Mouse (Mus musculus) embryonic facial prominence, embryonic 10.5 days (tissue): ENCODE data around the gene Pmpcb. TPM values are rescaled to one million over a fixed set of nuclear protein-coding genes. Genes with fewer than 3 reads are reported as not detected.
"Not testable (repeated sequence)": the region's sequence is repeated elsewhere in the genome, so short reads cannot be mapped to it uniquely, and the experiment has no call there.

Source experiments
- DNase-seq: peaks from one replicate; pipeline ENCODE4 v3.0.0-alpha.2; 2017; ENCODE audit warnings: low spot score
- H3K27ac ChIP-seq: fragments of 300-500 bp; sonication (generic); replicated peaks from 2 replicates; pipeline ENCODE4 v1.5.1; 2016; ENCODE audit warnings: mild to moderate bottlenecking
- H3K27me3 ChIP-seq: fragments of 300-500 bp; sonication (generic); replicated peaks from 2 replicates; pipeline ENCODE4 v1.6.1; 2016; ENCODE audit warnings: low read depth, mild to moderate bottlenecking; ENCODE audit not compliant: poor library complexity, severe bottlenecking
- H3K36me3 ChIP-seq: fragments of 300-500 bp; sonication (generic); replicated peaks from 2 replicates; pipeline ENCODE4 v1.6.1; 2016; ENCODE audit warnings: mild to moderate bottlenecking, moderate library complexity
- H3K4me1 ChIP-seq: fragments of 300-500 bp; sonication (generic); 2 replicates; pipeline ENCODE4 v1.6.1; 2016
- H3K4me3 ChIP-seq: fragments of 300-500 bp; sonication (generic); 2 replicates; pipeline ENCODE4 v1.5.1; 2016; ENCODE audit warnings: mild to moderate bottlenecking, moderate library complexity
- H3K9me3 ChIP-seq: fragments of 300-500 bp; sonication (generic); 2 replicates; pipeline ENCODE4 v1.6.1; 2016; ENCODE audit warnings: mild to moderate bottlenecking
- WGBS: fragments of 180-500 bp; shearing (Covaris S2); methylation state at CpG from one replicate; pipeline ENCODE4 v1.1.7; 2016; 5-methylcytosine and 5-hydroxymethylcytosine counted together
- polyA plus RNA-seq: library from polyadenylated mRNA; unstranded; fragments of >200 nt; fragmentation: Nextera tagmentation; extraction: Ambion mirVana; gene quantifications from 2 replicates; pipeline ENCODE4 v1.2.1, GENCODE M21; 2016

The Pmpcb gene
- polyA plus RNA-seq, 1 experiment from 2014 or later: 78.0 TPM

DNA sequence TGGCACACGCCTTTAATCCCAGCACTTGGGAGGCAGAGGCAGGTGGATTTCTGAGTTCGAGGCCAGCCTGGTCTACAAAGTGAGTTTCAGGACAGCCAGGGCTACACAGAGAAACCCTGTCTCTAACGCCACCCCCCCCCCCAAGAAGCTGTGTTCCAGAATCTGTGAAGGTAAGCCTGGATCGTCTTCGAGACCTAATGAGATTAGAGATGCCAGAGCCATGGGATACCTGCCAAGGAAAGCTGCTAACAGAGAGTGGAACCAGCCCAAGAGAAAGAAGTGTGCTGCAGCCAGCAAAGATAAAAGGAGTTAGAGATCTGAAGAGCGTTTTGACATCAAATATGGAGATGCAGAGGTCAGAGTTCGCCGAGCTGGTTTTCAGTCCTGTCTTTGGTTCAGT lies 28.9 kb upstream of the Pmpcb start:
- H3K36me3 ChIP-seq, H3K27ac ChIP-seq, H3K9me3 ChIP-seq, DNase-seq, H3K27me3 ChIP-seq, H3K4me3 ChIP-seq, H3K4me1 ChIP-seq: not testable (repeated sequence)
- 90% methylated on average over 8 of the region's 8 CpGs for WGBS

DNA sequence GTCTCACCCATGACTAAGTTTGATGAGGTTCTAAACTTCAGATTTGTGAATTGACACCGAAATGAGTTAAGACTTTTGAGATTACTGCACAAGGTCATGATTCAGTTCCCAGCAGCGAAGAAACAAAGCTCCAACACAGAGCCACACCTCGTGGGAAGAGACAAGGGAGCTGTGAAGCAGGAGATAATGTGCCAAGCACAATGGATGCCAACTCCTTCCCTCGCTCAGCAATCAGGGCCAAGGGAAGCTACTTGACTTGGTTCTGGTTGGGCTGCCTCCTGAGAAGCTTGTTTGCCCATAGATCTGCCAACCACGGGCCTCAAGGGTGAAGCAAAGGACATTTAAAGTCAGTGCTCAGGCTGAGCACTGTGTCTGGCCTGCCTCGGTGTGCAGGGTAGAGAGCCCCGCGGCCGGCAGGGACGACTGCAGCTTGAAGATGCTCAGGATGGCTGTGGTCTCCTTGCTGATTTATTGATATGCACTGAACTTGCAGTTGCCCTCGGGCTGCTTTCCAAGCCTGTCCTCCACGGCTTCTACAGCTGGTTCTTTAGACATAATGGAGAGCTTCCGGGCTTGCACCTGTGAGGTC lies 24.7 kb upstream of the Pmpcb start:
- 79% methylated on average over 13 of the region's 13 CpGs for WGBS
- H3K27ac ChIP-seq: no peak overlapping the region

DNA sequence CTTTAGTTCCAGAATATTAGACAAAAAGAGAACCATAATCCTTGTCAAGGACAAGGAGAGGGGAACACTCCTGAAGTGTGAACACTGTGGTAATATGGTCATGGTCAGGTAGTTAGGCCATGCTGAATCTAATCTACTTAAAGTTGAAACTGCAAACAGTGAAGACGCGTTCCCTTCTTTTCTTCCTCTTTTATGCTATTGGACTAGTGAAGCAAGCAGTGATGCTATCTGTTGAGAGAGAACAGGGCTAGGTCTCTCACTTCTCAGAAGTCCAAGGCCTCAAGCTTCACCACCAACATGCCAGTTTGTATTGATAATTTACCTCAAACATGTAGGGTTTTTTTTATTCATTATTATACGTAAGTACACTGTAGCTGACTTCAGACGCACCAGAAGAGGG lies 22.5 kb upstream of the Pmpcb start:
- H3K27ac ChIP-seq: no peak overlapping the region
- no peak overlapping the region for H3K4me3 ChIP-seq
- no peak for DNase-seq
- 91% methylated on average over 4 of the region's 4 CpGs for WGBS
- H3K9me3 ChIP-seq: no peaks in the 10 kb centered on the region
- no peaks in the 10 kb centered on the region for H3K27me3 ChIP-seq
- no peaks in the 10 kb centered on the region for H3K36me3 ChIP-seq
- no peaks in the 10 kb centered on the region for H3K4me1 ChIP-seq

More for the DNA sequence above, 24.7 kb upstream of the Pmpcb start:
- DNase-seq: no peak
- 0 out of 2 replicates have a peak, but pooled peaks cover 4% of the 10 kb centered on the region for H3K9me3 ChIP-seq
- H3K36me3 ChIP-seq: no peaks in the 10 kb centered on the region
- H3K4me3 ChIP-seq: no peak overlapping the region
- no peaks in the 10 kb centered on the region for H3K27me3 ChIP-seq
- H3K4me1 ChIP-seq: no peaks in the 10 kb centered on the region

DNA sequence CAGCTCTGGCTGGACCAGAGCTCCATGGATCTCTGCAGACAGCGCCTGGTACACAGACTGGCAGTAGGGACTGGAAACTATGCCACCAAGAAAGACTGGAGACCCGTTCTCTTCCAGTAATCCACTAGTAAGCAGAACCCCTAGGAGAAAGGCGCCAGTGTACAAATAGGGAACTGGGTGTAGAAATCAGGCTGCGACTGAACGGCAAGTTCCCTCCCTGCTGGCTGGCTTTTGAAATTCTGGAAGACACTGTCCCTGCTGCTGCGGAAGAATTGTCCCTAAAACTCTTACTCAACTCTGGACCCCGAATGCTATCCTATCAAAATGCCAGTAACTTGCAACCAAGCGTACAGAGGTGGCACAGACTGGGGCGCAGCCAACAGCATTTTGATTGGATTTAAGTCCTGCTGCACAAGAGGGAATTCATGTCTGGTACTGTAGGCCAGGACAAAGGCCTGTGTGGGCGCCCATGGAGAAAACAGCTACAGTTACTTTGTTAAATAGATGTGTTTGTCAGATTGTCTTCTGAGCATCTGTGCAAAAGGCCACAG lies 19.7 kb upstream of the Pmpcb start:
- no peak overlapping the region for H3K4me3 ChIP-seq
- H3K9me3 ChIP-seq: no peaks in the 10 kb centered on the region
- no peaks in the 10 kb centered on the region for H3K4me1 ChIP-seq
- no peak for DNase-seq
- no peaks in the 10 kb centered on the region for H3K27me3 ChIP-seq
- H3K36me3 ChIP-seq: no peaks in the 10 kb centered on the region
- 87% methylated on average over 10 of the region's 10 CpGs for WGBS
- no peak overlapping the region for H3K27ac ChIP-seq

DNA sequence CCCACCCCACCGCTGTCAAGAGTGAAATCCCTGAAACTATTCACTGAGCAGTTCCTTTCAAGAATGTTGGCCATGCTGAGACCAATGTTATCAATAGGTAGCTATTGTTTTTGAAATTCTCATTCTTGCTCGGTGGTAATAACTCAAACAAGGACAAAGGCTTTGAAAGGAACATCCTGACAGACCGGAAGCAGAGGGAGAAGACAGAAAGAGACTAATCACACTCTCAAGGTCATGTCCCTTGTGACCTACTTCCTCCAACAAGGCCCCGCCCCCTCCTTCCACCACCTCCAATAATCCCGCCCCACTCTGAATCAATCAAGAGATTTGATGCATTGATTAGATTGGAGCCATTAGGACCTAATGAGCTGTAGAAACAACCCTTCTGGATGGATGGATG lies 18.4 kb upstream of the Pmpcb start:
- H3K27me3 ChIP-seq: no peaks in the 10 kb centered on the region
- no peaks in the 10 kb centered on the region for H3K4me1 ChIP-seq
- H3K9me3 ChIP-seq: no peaks in the 10 kb centered on the region
- H3K36me3 ChIP-seq: no peaks in the 10 kb centered on the region
- no peak for DNase-seq
- WGBS: 85% methylated on average over 5 of the region's 5 CpGs
- no peak overlapping the region for H3K4me3 ChIP-seq
- H3K27ac ChIP-seq: no peak overlapping the region

DNA sequence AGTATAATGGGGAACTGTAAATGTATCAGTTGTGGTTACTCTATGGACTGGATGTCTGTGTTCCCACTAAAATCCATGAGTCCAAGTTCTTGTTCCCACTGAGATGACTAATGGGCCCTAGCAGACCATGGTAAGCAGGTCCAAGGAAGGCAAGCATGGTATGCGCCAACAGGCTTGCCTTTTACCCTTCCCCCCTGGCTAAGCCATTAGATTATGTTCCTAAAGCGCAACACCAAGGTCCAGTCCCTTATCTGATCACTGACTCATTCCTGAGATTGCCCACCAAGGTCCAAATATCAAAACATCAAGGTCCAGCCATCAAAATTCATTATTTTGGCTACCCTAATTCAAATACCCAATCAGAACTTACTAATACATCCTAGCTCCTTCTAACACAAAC lies 17.7 kb upstream of the Pmpcb start:
- H3K4me3 ChIP-seq: no peak overlapping the region
- 85% methylated on average over 2 of the region's 2 CpGs for WGBS
- H3K27ac ChIP-seq: no peak overlapping the region
- no peaks in the 10 kb centered on the region for H3K36me3 ChIP-seq
- H3K9me3 ChIP-seq: no peaks in the 10 kb centered on the region
- DNase-seq: no peak
- H3K4me1 ChIP-seq: no peaks in the 10 kb centered on the region
- no peaks in the 10 kb centered on the region for H3K27me3 ChIP-seq

DNA sequence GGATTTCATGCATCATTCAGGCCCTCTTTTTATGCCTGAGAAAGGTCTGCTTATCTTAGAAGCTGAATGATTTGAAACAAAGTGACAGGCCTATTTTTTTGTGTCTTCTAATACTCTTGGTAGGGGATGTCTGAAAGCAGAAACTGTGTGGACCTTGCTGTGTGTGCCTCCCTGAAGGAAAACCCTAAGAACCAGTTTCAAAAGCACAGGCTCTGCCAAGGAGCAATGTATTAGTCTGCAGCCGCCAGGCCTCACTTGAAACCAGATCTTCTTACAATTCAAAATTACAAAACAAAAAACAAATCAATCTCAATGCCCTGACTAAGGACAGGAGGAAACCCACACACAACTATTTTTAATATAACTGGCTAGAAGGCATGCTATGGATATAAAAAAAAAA lies 12.5 kb upstream of the Pmpcb start:
- H3K9me3 ChIP-seq: no peaks in the 10 kb centered on the region
- 58% methylated on average over 1 of the region's 1 CpGs for WGBS
- peak overlapping the region; percentile 65 for H3K27ac ChIP-seq
- DNase-seq: no peak
- H3K4me1 ChIP-seq: no peaks in the 10 kb centered on the region
- H3K27me3 ChIP-seq: no peaks in the 10 kb centered on the region
- H3K36me3 ChIP-seq: no peaks in the 10 kb centered on the region
- no peak overlapping the region for H3K4me3 ChIP-seq

DNA sequence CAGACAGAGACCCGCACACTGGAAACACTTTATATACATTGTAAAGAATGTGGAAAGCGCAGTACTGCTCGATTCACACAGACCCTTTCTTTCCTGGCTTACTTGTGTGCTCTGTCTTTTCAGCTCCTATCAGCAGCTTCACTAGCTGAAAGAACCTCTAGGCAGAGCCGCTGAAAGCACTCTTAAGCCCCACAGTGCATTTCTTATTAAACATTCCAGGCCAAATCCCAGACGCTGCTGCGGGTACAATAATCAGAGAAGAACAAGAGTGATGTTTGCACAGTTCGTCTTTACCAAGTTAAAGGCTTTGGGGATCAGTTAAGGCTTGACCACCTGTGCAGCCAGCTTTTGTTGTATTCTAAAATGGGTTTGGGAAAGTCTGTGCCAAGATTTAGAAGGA lies 12.1 kb upstream of the Pmpcb start:
- 58% methylated on average over 7 of the region's 7 CpGs for WGBS
- no peak overlapping the region for H3K4me3 ChIP-seq
- DNase-seq: no peak
- no peaks in the 10 kb centered on the region for H3K36me3 ChIP-seq
- H3K27ac ChIP-seq: no peak overlapping the region; the same call in 1 of the 2 replicates
- no peaks in the 10 kb centered on the region for H3K27me3 ChIP-seq
- H3K4me1 ChIP-seq: no peaks in the 10 kb centered on the region
- no peaks in the 10 kb centered on the region for H3K9me3 ChIP-seq

DNA sequence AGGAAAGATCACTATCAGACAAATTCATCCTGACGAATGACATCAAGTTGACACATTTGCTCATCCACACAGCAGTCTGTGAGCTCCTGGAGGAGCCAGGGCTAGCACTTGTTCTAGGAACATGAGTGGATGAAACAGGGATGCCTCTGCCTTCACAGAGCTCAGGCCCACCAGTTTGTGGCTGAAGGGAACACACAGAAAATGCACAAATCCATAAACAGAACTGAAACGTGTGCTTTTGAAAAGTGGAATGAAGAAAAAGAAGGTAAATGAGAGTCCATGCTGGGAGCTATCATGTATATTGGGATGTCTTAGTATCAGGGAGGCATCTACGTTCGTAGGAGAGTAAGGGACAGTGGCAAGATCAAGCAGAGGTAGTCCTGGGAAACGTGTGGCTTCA lies 7.8 kb upstream of the Pmpcb start:
- H3K36me3 ChIP-seq: no peaks in the 10 kb centered on the region
- no peaks in the 10 kb centered on the region for H3K27me3 ChIP-seq
- peaks cover 16% of the 10 kb centered on the region for H3K4me1 ChIP-seq
- H3K4me3 ChIP-seq: no peak overlapping the region
- DNase-seq: no peak
- no peak overlapping the region for H3K27ac ChIP-seq
- WGBS: 82% methylated on average over 5 of the region's 5 CpGs
- H3K9me3 ChIP-seq: no peaks in the 10 kb centered on the region

DNA sequence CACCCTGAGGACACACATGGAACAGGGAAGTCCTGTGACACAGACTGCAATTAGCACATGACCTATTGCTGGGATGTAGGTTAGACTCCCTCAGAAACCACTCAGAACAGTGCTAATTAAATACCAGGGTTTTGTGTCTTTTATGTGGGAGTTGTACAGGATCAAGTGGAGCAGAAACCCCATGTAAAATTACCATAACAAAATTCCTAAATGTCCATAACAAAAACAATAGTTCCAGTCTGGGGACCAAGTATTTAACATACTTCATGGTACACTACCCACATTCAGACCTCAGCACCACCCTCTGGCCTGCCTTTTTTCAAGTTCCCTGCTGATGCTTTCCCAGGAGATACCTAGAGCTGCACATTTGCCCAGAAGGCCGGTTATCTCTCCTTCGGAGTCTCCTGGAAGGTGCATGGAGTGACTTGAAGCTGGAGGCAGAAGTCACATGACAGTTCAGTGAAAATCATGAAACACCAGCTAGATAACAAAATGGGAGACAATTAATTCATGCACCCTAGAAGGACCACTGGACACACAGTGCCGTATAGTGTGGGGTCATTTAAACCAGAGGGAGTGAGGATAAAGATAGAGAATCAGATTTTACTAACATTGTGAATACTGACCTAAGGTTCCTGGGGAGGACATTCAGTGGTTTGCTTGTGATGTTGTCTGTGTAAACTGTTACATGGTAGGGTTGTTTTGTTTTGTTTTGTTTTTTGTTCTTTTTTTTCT lies 4.6 kb upstream of the Pmpcb start:
- H3K36me3 ChIP-seq: no peaks in the 10 kb centered on the region
- H3K9me3 ChIP-seq: no peaks in the 10 kb centered on the region
- peaks cover 16% of the 10 kb centered on the region for H3K4me1 ChIP-seq
- no peak for DNase-seq
- H3K27me3 ChIP-seq: no peaks in the 10 kb centered on the region
- WGBS: 73% methylated on average over 3 of the region's 3 CpGs
- peak overlapping the region; percentile 83 for H3K27ac ChIP-seq
- no peak overlapping the region for H3K4me3 ChIP-seq

DNA sequence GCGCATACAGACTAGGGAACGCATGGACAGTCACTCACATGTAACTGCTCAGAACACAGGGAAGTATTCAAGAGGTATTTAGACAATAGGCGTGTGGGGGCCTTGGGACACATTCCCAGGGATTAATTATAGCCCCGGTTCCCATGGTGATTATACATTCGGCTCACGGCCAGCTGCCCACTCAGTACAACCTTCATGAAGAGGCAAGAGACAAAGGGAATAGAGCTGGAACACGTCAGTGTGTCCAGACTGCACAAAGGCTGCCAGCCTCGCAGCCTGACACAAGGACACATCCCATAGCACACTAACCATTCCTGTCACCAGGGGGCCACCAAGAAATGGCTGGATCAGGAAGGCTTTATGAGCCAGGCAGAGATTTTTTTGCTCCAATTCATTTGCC lies 4.0 kb upstream of the Pmpcb start:
- peak overlapping the region; percentile 83 for H3K27ac ChIP-seq
- DNase-seq: peak; percentile 66
- H3K9me3 ChIP-seq: no peaks in the 10 kb centered on the region
- no peak overlapping the region for H3K4me3 ChIP-seq
- H3K27me3 ChIP-seq: no peaks in the 10 kb centered on the region
- peaks cover 20% of the 10 kb centered on the region for H3K4me1 ChIP-seq
- H3K36me3 ChIP-seq: no peaks in the 10 kb centered on the region
- WGBS: 40% methylated on average over 8 of the region's 8 CpGs

DNA sequence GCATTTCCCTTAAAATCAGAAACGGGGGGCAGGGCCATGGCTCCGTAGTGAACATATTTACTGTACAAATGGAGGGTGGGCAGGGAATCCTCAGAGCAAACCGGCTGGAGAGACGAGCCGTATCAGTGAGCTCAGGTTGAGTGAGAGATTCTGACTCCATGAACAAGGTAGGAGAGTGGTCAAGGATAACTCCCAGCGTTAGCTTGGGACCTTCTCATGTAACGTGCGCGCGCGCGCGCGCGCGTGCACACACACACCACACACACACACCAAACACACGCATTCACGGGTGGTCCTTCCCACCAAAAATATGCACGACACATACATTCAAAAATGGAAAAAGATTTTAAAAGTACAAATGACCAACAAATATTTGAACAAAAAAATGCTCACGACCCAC lies 1.8 kb upstream of the Pmpcb start:
- Histone ChIP-seq H3K27ac (no peak overlapping the region), H3K4me3 (peak overlapping the region; percentile 34; the same call in 1 of the 2 replicates)
- 85% methylated on average over 20 of the region's 20 CpGs for WGBS

DNA sequence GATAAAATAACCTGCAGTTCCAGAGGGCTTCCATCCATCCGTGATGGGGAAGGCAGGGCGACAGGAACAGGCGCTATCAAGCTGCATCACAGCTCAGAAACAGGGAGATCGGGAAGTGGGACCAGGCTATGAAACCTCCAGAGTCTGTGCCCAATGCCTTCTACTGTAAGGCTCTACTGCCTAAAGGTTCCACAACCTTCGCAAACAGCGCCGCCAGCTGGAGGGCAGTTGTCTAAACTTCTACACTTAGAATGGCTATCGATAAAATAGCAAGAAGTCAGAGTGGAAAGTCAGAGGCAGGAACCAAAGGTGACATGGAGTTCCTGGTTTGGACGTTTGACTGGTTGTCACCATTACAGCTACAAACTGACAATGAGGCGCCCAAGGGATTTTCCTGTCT lies 1.4 kb upstream of the Pmpcb start:
- no peak overlapping the region for H3K27ac ChIP-seq
- peak; percentile 59 for DNase-seq
- peak overlapping the region; percentile 34; the same call in 1 of the 2 replicates for H3K4me3 ChIP-seq
- H3K4me1 ChIP-seq: peaks cover 26% of the 10 kb centered on the region
- peaks cover 22% of the 10 kb centered on the region for H3K36me3 ChIP-seq
- WGBS: 28% methylated on average over 10 of the region's 10 CpGs
- no peaks in the 10 kb centered on the region for H3K27me3 ChIP-seq
- no peaks in the 10 kb centered on the region for H3K9me3 ChIP-seq

More for the DNA sequence above, 1.8 kb upstream of the Pmpcb start:
- Histone ChIP-seq H3K27me3 (no peaks in the 10 kb centered on the region), H3K9me3 (no peaks in the 10 kb centered on the region), H3K4me1 (peaks cover 26% of the 10 kb centered on the region), H3K36me3 (peaks cover 17% of the 10 kb centered on the region)
- DNase-seq: no peak
